Mouse (Mus musculus) left cerebral cortex, adult 9 months (tissue): ENCODE data around the gene Tchp.

ENCODE experiments used
- DNase-seq, 2 experiments: peaks; one replicate each; pipeline ENCODE4 v3.0.0; 2022; ENCODE audit warnings: low spot score in 2 of 2

The Tchp gene

GRCm38 (mm10) chr5:114707265-114708068 lies at the start of gene Tchp:
TSS of gene Tchp (plus strand) at chr5:114707760.
- peak; percentile 67 to 92 for DNase-seq

- no peak for DNase-seq
These were observed 49.3 kb upstream of the Tchp start, which contains the start of gene Trpv4 for GRCm38 (mm10) chr5:114658255-114658654. TSS of gene Trpv4 (minus strand) at chr5:114658421.

GRCm38 (mm10) chr5:114661029-114661428 lies 46.5 kb upstream of the Tchp start:
- DNase-seq = no peak

GRCm38 (mm10) chr5:114664139-114664538 lies 43.4 kb upstream of the Tchp start:
- no peak for DNase-seq

GRCm38 (mm10) chr5:114664750-114665149 lies 42.8 kb upstream of the Tchp start:
- no peak for DNase-seq

GRCm38 (mm10) chr5:114666659-114667058 lies 40.9 kb upstream of the Tchp start:
- no peak for DNase-seq

- peak; percentile 90 to 99 for DNase-seq
These were observed 40.2 kb upstream of the Tchp start for GRCm38 (mm10) chr5:114667228-114667856.

- no peak for DNase-seq
These were observed 38.5 kb upstream of the Tchp start for GRCm38 (mm10) chr5:114669014-114669413.

GRCm38 (mm10) chr5:114673114-114673513 lies 34.4 kb upstream of the Tchp start:
- no peak for DNase-seq

GRCm38 (mm10) chr5:114674594-114674993 lies 33.0 kb upstream of the Tchp start:
- no peak for DNase-seq

- DNase-seq = peak in 1 of 2 experiments; percentile 31
These were observed 27.5 kb upstream of the Tchp start for GRCm38 (mm10) chr5:114679841-114680591.

- DNase-seq = no peak
These were observed 26.8 kb upstream of the Tchp start for GRCm38 (mm10) chr5:114680676-114681285.

GRCm38 (mm10) chr5:114681717-114682116 lies 25.8 kb upstream of the Tchp start:
- no peak for DNase-seq

GRCm38 (mm10) chr5:114685986-114686385 lies 21.6 kb upstream of the Tchp start:
- no peak for DNase-seq

- no peak for DNase-seq
These were observed 20.8 kb upstream of the Tchp start for GRCm38 (mm10) chr5:114686726-114687210.

GRCm38 (mm10) chr5:114687901-114688300 lies 19.7 kb upstream of the Tchp start:
- no peak for DNase-seq

- DNase-seq = no peak
These were observed 18.9 kb upstream of the Tchp start for GRCm38 (mm10) chr5:114688703-114689102.

- no peak for DNase-seq
These were observed 17.7 kb upstream of the Tchp start for GRCm38 (mm10) chr5:114689700-114690366.

GRCm38 (mm10) chr5:114690633-114691567 lies 16.7 kb upstream of the Tchp start, which contains the start of gene Gltp:
TSS of gene Gltp (minus strand) at chr5:114690984.
- peak; percentile 83 to 92 for DNase-seq

- DNase-seq = no peak
These were observed 11.8 kb upstream of the Tchp start for GRCm38 (mm10) chr5:114695775-114696174.
